Comparison of ENCODE assay signal across 27 mouse cellular contexts in genomic region chr9:9854791-9855190, GRCm38 (mm10).
"Had no signal": no experiment of that assay in that cellular context is flagged by ENCODE, and none has a peak within 500 bp of the region (broad histone marks: within the 10 kb centered on the region; RNA-seq: fewer than 3 reads in every experiment).

No protein-coding gene starts in this region.

- H3K9ac ChIP-seq: heart, embryonic 13.5 days; heart, embryonic 15.5 days; hindbrain, embryonic 13.5 days; intestine, embryonic 15.5 days; limb, embryonic 13.5 days; limb, embryonic 15.5 days; liver, embryonic 12.5 days; liver, embryonic 14.5 days had no signal

- H3K9me3 ChIP-seq: heart, embryonic 13.5 days; heart, embryonic 15.5 days; hindbrain, embryonic 10.5 days; hindbrain, embryonic 13.5 days; intestine, embryonic 15.5 days; limb, embryonic 13.5 days; limb, embryonic 15.5 days; liver, embryonic 12.5 days had no signal

- H3K4me3 ChIP-seq: heart, adult 2 months; heart, embryonic 13.5 days; heart, embryonic 15.5 days; hindbrain, embryonic 10.5 days; hindbrain, embryonic 13.5 days; intestine, embryonic 15.5 days; layer of hippocampus, adult 2 months; left cerebral cortex, adult 2 months; limb, embryonic 13.5 days; limb, embryonic 15.5 days; liver, embryonic 12.5 days had no signal

- ATAC-seq: hindbrain, embryonic 16.5 days; inflammation-experienced regulatory T-cells, adult 6 months; intestine, embryonic 15.5 days; intestine, postnatal 0 days; liver, embryonic 12.5 days had no signal

- H3K27ac ChIP-seq: heart, adult 2 months; heart, embryonic 13.5 days; heart, embryonic 15.5 days; hindbrain, embryonic 10.5 days; hindbrain, embryonic 13.5 days; intestine, embryonic 15.5 days; layer of hippocampus, adult 2 months; left cerebral cortex, adult 2 months; limb, embryonic 13.5 days; limb, embryonic 15.5 days; liver, embryonic 12.5 days; liver, embryonic 14.5 days had no signal

- DNase-seq: gastrocnemius, postnatal 14 days; gastrocnemius, postnatal 36 days; heart, adult 11 months; heart, adult 2 months; heart, postnatal 14 days; heart, postnatal 4 days; kidney, adult 18-20 months; kidney, adult 8-10 months; kidney, postnatal 10 days; kidney, postnatal 25 days; kidney, postnatal 4 days; left cerebral cortex, postnatal 4 days had no signal

- H3K27me3 ChIP-seq: heart, embryonic 13.5 days; heart, embryonic 15.5 days; hindbrain, embryonic 13.5 days; intestine, embryonic 15.5 days; limb, embryonic 13.5 days; limb, embryonic 15.5 days; liver, embryonic 12.5 days had no signal

- H3K4me2 ChIP-seq: heart, embryonic 11.5 days; heart, embryonic 13.5 days; heart, embryonic 15.5 days; hindbrain, embryonic 13.5 days; intestine, embryonic 15.5 days; limb, embryonic 13.5 days; limb, embryonic 15.5 days; liver, embryonic 12.5 days had no signal

- H3K4me1 ChIP-seq: heart, embryonic 13.5 days; heart, embryonic 15.5 days; hindbrain, embryonic 10.5 days; hindbrain, embryonic 13.5 days; intestine, embryonic 15.5 days; limb, embryonic 13.5 days; limb, embryonic 15.5 days; liver, embryonic 12.5 days had no signal

- H3K36me3 ChIP-seq: heart, embryonic 13.5 days; heart, embryonic 15.5 days; hindbrain, embryonic 10.5 days; hindbrain, embryonic 13.5 days; intestine, embryonic 15.5 days; limb, embryonic 13.5 days; limb, embryonic 15.5 days; liver, embryonic 12.5 days had no signal
